Mouse (Mus musculus) E14TG2a.4 (cell line): ENCODE data around the gene Gm49394.

Experiments used
- CTCF ChIP-seq: conservative IDR thresholded peaks from 2 replicates; pipeline ENCODE4 v1.5.1; 2014; ENCODE audit warnings: low read length
- NANOG ChIP-seq: IDR thresholded peaks from 2 replicates; pipeline ENCODE4 v1.6.1; 2014; ENCODE audit warnings: borderline replicate concordance, low read length, mixed read lengths
- POU5F1 ChIP-seq: IDR thresholded peaks from 2 replicates; pipeline ENCODE4 v1.6.1; 2014; ENCODE audit warnings: low read length, borderline replicate concordance

- no peak for TF ChIP-seq CTCF
- no peak for TF ChIP-seq NANOG
- no peak for TF ChIP-seq POU5F1
Observed at GRCm38 (mm10) chr7:142658681-142659180, 11.0 kb downstream of the Gm49394 start.
